Mouse (Mus musculus) cortical plate, adult 2 months (tissue): ENCODE results near the gene Gm47955.

ENCODE experiments used
- CTCF ChIP-seq: fragments of 200-500 bp; IDR thresholded peaks from 2 replicates; pipeline ENCODE4 v1.5.1; 2011; ENCODE audit warnings: mild to moderate bottlenecking, control low read depth, low read length; ENCODE audit not compliant: insufficient read depth; ENCODE audit errors: extremely low read depth
- POLR2A ChIP-seq: fragments of 200-500 bp; IDR thresholded peaks from 2 replicates; pipeline ENCODE4 v1.6.1; 2011; ENCODE audit warnings: mild to moderate bottlenecking, low read length, control low read depth; ENCODE audit not compliant: insufficient read depth; ENCODE audit errors: extremely low read depth

- no peak for TF ChIP-seq POLR2A
- no peak for TF ChIP-seq CTCF
Observed at GRCm38 (mm10) chr1:82966413-82966812, 6.3 kb downstream of the Gm47955 start.
